Mouse (Mus musculus) liver, embryonic 15.5 days (tissue): ENCODE data around the gene Apol10a. TPM values are rescaled to one million over a fixed set of nuclear protein-coding genes. Genes with fewer than 3 reads are reported as not detected.
"Not testable (repeated sequence)": the region's sequence is repeated elsewhere in the genome, so short reads cannot be mapped to it uniquely, and the experiment has no call there.

Source experiments
- ATAC-seq: fragments of 200-750 bp; cut with Nextera tagmentation; 2 replicates; pipeline ENCODE4 v1.8.0; 2017; ENCODE audit warnings: moderate number of reproducible peaks, mild to moderate bottlenecking, moderate library complexity; ENCODE audit not compliant: insufficient read depth
- H3K27ac ChIP-seq: fragments of 300-500 bp; sonication (generic); replicated peaks from 2 replicates; pipeline ENCODE4 v1.5.1; 2015; ENCODE audit warnings: mild to moderate bottlenecking, inconsistent platforms
- H3K27me3 ChIP-seq: fragments of 300-500 bp; sonication (generic); 2 replicates; pipeline ENCODE4 v1.6.1; 2015; ENCODE audit warnings: mild to moderate bottlenecking, inconsistent platforms
- H3K36me3 ChIP-seq: fragments of 300-500 bp; sonication (generic); replicated peaks from 2 replicates; pipeline ENCODE4 v1.6.1; 2015; ENCODE audit warnings: moderate library complexity, mild to moderate bottlenecking, inconsistent platforms
- H3K4me1 ChIP-seq: fragments of 300-500 bp; sonication (generic); replicated peaks from 2 replicates; pipeline ENCODE4 v1.6.1; 2015; ENCODE audit warnings: inconsistent platforms
- H3K4me2 ChIP-seq: fragments of 300-500 bp; sonication (generic); 2 replicates; pipeline ENCODE4 v1.6.1; 2015; ENCODE audit warnings: moderate library complexity, mild to moderate bottlenecking, inconsistent platforms
- H3K4me3 ChIP-seq: fragments of 300-500 bp; sonication (generic); replicated peaks from 2 replicates; pipeline ENCODE4 v1.5.1; 2015; ENCODE audit warnings: mild to moderate bottlenecking, inconsistent platforms
- H3K9ac ChIP-seq: fragments of 300-500 bp; sonication (generic); 2 replicates; pipeline ENCODE4 v1.6.1; 2015; ENCODE audit warnings: moderate library complexity, mild to moderate bottlenecking, inconsistent platforms
- H3K9me3 ChIP-seq: fragments of 300-500 bp; sonication (generic); replicated peaks from 2 replicates; pipeline ENCODE4 v1.6.1; 2016; ENCODE audit warnings: inconsistent platforms
- WGBS: fragments of 180-500 bp; shearing (Covaris S2); methylation state at CpG from one replicate; pipeline ENCODE4 v1.1.7; 2015; ENCODE audit warnings: mixed read lengths; ENCODE audit not compliant: insufficient replicate concordance; 5-methylcytosine and 5-hydroxymethylcytosine counted together
- polyA plus RNA-seq: library from polyadenylated mRNA; unstranded; fragments of >200 nt; fragmentation: Nextera tagmentation; extraction: Ambion mirVana; gene quantifications from 2 replicates; pipeline ENCODE4 v1.2.1, GENCODE M21; 2015

The Apol10a gene
- not detected in 2 replicates for polyA plus RNA-seq

DNA sequence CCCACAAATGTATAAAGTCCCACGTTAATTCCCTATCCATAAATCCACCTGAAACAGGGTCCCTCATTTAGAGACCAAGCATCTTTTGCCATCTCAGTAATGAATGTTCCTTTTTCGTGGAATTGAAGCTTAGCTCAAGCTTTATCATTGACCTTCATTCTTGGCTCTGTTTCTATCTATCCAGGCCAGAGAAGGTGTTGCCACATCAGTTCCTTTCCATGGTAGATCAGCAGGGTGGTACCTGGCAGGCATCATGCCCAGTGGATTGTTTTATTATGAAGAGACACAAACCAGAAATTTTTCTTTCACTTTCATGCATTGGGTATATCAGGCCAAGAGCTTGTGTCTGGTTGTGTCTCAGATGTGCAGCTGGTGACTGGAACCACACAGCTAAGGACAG lies at the start of gene Apol10a:
TSS of gene Apol10a (plus strand) at position 355 of the 400 bp plus-strand sequence.
- not testable (repeated sequence) for H3K27me3 ChIP-seq, H3K27ac ChIP-seq, ATAC-seq, H3K9me3 ChIP-seq, H3K4me3 ChIP-seq, H3K4me2 ChIP-seq, H3K4me1 ChIP-seq, H3K9ac ChIP-seq, H3K36me3 ChIP-seq
- 36% methylated on average over 2 of the region's 2 CpGs for WGBS

- not testable (repeated sequence) for H3K4me2 ChIP-seq, H3K4me1 ChIP-seq, H3K9ac ChIP-seq, H3K9me3 ChIP-seq, H3K4me3 ChIP-seq, H3K27ac ChIP-seq, ATAC-seq, H3K36me3 ChIP-seq, H3K27me3 ChIP-seq
- WGBS, result 56% methylated on average over 9 of the region's 10 CpGs
Measured at GRCm38 (mm10) chr15:77428690-77429448, 48.0 kb upstream of the Apol10a start.

DNA sequence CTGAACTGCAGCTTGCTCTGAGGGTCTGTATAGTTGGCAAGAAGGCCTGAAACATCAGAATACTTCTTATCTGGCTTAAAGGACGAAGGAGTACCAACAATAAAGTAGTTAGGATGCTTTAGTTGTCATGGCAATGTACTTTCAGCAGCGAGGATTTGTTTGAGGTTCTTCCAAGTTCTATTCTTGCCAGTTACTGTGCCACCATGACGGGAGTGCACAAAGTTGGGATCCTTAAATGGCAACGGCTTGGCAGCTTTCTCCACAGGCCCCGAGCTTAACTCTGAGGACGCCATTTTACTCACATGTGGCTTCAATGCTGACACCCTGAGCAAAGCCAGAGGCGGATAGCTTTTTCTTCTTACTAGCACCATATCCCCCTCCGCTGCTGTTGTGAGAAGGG lies 32.1 kb upstream of the Apol10a start:
- not testable (repeated sequence) for ATAC-seq, H3K9me3 ChIP-seq, H3K9ac ChIP-seq, H3K36me3 ChIP-seq, H3K27me3 ChIP-seq, H3K4me3 ChIP-seq, H3K4me1 ChIP-seq, H3K27ac ChIP-seq, H3K4me2 ChIP-seq
- 61% methylated on average over 8 of the region's 8 CpGs for WGBS

DNA sequence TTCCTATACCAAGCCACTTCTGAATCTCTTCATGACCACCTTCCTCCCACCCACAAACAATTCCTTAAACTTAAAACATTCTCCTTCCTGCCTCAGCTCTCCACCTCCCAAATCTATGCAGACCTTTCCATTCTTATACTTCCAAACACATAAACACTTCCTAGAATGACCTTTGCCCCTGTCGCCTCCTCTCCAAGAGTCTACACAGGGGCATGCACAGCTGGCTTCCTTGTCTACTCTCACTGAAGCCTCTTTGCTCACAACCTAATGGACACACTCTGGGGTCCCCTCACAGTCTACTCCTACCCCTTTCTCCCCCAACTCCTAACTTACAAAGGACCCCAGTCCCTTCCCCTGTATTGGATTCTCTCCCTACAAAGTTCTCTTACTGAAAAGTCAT lies 31.2 kb upstream of the Apol10a start:
- H3K4me1 ChIP-seq, H3K4me3 ChIP-seq, H3K9ac ChIP-seq, H3K36me3 ChIP-seq, ATAC-seq, H3K27me3 ChIP-seq, H3K27ac ChIP-seq, H3K9me3 ChIP-seq, H3K4me2 ChIP-seq: not testable (repeated sequence)
- WGBS, result 57% methylated on average over 1 of the region's 1 CpGs

GRCm38 (mm10) chr15:77447392-77447791 lies 29.5 kb upstream of the Apol10a start, which contains the start of gene Apol7b:
Gene Apol7b (minus strand): TSS chr15:77447492.
- not testable (repeated sequence) for H3K36me3 ChIP-seq, H3K27me3 ChIP-seq, H3K4me3 ChIP-seq, H3K27ac ChIP-seq, H3K9ac ChIP-seq, H3K4me2 ChIP-seq, ATAC-seq, H3K4me1 ChIP-seq, H3K9me3 ChIP-seq
- 65% methylated on average over 2 of the region's 2 CpGs for WGBS

GRCm38 (mm10) chr15:77449927-77450326 lies 26.9 kb upstream of the Apol10a start:
- H3K4me1 ChIP-seq, H3K36me3 ChIP-seq, H3K4me3 ChIP-seq, H3K27ac ChIP-seq, H3K27me3 ChIP-seq, H3K4me2 ChIP-seq, ATAC-seq, H3K9me3 ChIP-seq, H3K9ac ChIP-seq: not testable (repeated sequence)
- WGBS, result 44% methylated on average over 10 of the region's 10 CpGs

DNA sequence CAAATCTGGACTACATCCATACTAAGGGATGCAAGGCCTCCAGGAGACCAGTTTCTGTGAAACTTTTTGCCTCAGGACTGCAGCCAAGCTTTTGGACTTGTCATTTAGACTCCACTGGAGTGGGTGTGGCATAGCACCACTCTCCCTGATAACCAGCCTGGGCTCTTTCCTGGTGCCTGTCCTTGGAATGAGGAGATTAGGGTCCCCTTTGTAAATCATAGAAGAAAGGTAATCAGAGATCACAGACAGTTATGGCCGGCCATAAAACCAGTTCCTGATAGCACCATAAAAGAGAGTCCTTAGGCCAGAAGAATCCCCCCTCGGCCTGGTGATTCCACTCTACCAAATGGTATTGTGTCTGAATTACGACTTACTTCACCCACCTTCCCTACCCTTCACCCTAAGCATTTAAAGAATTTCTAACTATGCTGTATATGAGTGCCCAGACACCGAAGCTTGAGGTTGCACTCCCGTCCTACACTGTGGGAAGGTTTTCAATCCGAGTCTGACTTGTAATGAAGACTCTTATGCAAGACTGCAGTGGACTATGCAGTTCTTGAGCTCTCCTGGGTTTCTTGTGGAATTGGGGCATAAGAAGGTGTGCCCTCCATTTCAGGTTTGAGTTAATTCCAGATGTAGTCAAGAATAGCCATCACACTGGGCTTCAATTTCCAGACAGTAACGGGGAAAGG lies 2.0 kb upstream of the Apol10a start:
- H3K27ac ChIP-seq, H3K4me2 ChIP-seq, H3K4me1 ChIP-seq, H3K4me3 ChIP-seq, H3K27me3 ChIP-seq, H3K36me3 ChIP-seq, ATAC-seq, H3K9ac ChIP-seq, H3K9me3 ChIP-seq: not testable (repeated sequence)
- WGBS, result 38% methylated on average over 7 of the region's 7 CpGs

DNA sequence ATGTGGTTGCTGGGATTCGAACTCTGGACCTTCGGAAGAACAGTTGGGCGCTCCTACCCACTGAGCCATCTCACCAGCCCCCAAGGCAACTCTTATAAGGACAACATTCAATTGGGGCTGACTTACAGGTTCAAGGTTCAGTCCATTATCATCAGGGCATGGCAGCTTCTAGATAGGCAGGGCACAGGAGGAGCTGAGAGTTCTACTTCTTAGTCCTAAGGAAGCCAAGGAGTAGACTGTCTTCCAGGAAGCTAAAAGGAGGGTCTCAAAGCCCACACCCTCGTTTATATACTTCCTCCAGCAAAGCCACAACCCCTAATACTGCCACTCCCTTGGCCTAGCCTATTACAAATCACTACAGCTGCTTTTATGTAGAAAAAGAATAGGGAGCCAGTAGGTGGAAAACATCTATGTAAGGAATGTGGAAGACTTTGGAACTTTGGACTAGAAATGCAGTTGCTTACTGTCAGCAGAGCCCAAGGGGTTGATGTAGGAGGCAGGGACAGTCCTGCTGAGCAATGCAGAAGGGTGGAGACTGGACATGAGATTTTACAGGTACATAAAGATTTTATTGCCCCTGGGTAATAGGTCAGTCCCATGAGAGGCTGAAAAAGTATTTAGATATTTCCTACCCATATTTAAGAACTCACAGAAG lies 5.4 kb downstream of the Apol10a start:
- Histone ChIP-seq H3K9ac (no peak overlapping the region), H3K4me2 (no peak overlapping the region), H3K4me3 (no peak overlapping the region), H3K36me3 (no peaks in the 10 kb centered on the region), H3K27ac (no peak overlapping the region), H3K9me3 (no peaks in the 10 kb centered on the region), H3K4me1 (no peaks in the 10 kb centered on the region), H3K27me3 (no peaks in the 10 kb centered on the region)
- WGBS, result 39% methylated on average over 4 of the region's 4 CpGs
- no peak for ATAC-seq

- no CpG with 5 or more reads among the region's 1 CpGs for WGBS
- not testable (repeated sequence) for H3K27ac ChIP-seq, ATAC-seq, H3K4me3 ChIP-seq, H3K27me3 ChIP-seq, H3K36me3 ChIP-seq, H3K4me1 ChIP-seq, H3K9ac ChIP-seq, H3K9me3 ChIP-seq, H3K4me2 ChIP-seq
Measured at GRCm38 (mm10) chr15:77493181-77493580, 16.3 kb downstream of the Apol10a start.

GRCm38 (mm10) chr15:77494694-77495093 lies 17.8 kb downstream of the Apol10a start:
- H3K4me3 ChIP-seq, H3K4me2 ChIP-seq, H3K27ac ChIP-seq, ATAC-seq, H3K36me3 ChIP-seq, H3K9ac ChIP-seq, H3K9me3 ChIP-seq, H3K4me1 ChIP-seq, H3K27me3 ChIP-seq: not testable (repeated sequence)
- WGBS, result 39% methylated on average over 1 of the region's 1 CpGs

GRCm38 (mm10) chr15:77507966-77508365 lies 31.1 kb downstream of the Apol10a start, which contains the start of gene Apol11a:
Gene Apol11a (plus strand): TSS chr15:77508271.
- H3K36me3 ChIP-seq, H3K9ac ChIP-seq, H3K4me1 ChIP-seq, ATAC-seq, H3K9me3 ChIP-seq, H3K27ac ChIP-seq, H3K4me3 ChIP-seq, H3K4me2 ChIP-seq, H3K27me3 ChIP-seq: not testable (repeated sequence)
